Mouse (Mus musculus) CH12.LX (cell line): Measurements from ENCODE around the gene Tas1r1. TPM values are rescaled to one million over a fixed set of nuclear protein-coding genes. Genes with fewer than 3 reads are reported as not detected.
A peak's percentile ranks its signal among the peaks of the same experiment; 100 is the strongest.

Experiments used
- DNase-seq: peaks from one replicate; pipeline ENCODE4 v3.0.0-alpha.2; 2013; ENCODE audit errors: extremely low read depth
- H3K27ac ChIP-seq: 2 replicates; pipeline ENCODE4 v1.5.1; 2012; ENCODE audit warnings: low read depth, mild to moderate bottlenecking, control low read depth, moderate library complexity; ENCODE audit not compliant: insufficient read depth
- H3K27me3 ChIP-seq: replicated peaks from 2 replicates; pipeline ENCODE3; 2012; ENCODE audit warnings: inconsistent platforms
- H3K36me3 ChIP-seq, 2 experiments: replicated peaks in 1 of 2; 2 replicates each; pipeline versions ENCODE3 to v1.6.1; 2012; ENCODE audit warnings: inconsistent platforms in 1 of 2, low read length in 1 of 2, mild to moderate bottlenecking in 1 of 2, mixed read lengths in 1 of 2, moderate library complexity in 1 of 2; ENCODE audit not compliant: control insufficient read depth in 1 of 2, insufficient read depth in 1 of 2
- H3K4me1 ChIP-seq, 2 experiments: 2 replicates each; pipeline ENCODE4 v1.6.1; 2012; ENCODE audit warnings: inconsistent platforms in 1 of 2, moderate library complexity in 1 of 2; ENCODE audit not compliant: insufficient read depth in 2 of 2, control insufficient read depth in 1 of 2
- H3K4me2 ChIP-seq: 2 replicates; pipeline ENCODE4 v1.6.1; 2012; ENCODE audit warnings: low read depth, mild to moderate bottlenecking, control low read depth; ENCODE audit not compliant: poor library complexity, insufficient read depth, severe bottlenecking
- H3K4me3 ChIP-seq, 3 experiments: fragments of 150-350 bp in 1 of 3; sonication (generic) in 1 of 3; replicated peaks in 1 of 3; 2 replicates each; pipeline versions ENCODE3 to v1.5.1; 2011 to 2012; ENCODE audit warnings: low read depth in 2 of 3, low read length in 2 of 3, mild to moderate bottlenecking in 2 of 3, moderate library complexity in 2 of 3, control low read depth in 1 of 3, improper control_type of control experiment in 1 of 3, inconsistent platforms in 1 of 3, mixed read lengths in 1 of 3; ENCODE audit not compliant: poor library complexity in 1 of 3
- H3K79me2 ChIP-seq: replicated peaks from 2 replicates; pipeline ENCODE4 v1.6.1; 2012; ENCODE audit warnings: mild to moderate bottlenecking, moderate library complexity; ENCODE audit not compliant: control insufficient read depth, poor library complexity, insufficient read depth, severe bottlenecking; ENCODE audit errors: extremely low read depth
- H3K9ac ChIP-seq: 2 replicates; pipeline ENCODE4 v1.6.1; 2012; ENCODE audit warnings: low read depth, mild to moderate bottlenecking, control low read depth, moderate library complexity; ENCODE audit not compliant: insufficient read depth
- H3K9me3 ChIP-seq: replicated peaks from 2 replicates; pipeline ENCODE3; 2012; ENCODE audit warnings: low read length, inconsistent platforms, mixed read lengths
- BHLHE40 ChIP-seq: IDR thresholded peaks from 2 replicates; pipeline ENCODE4 v1.6.1; 2011; ENCODE audit warnings: mild to moderate bottlenecking, low read depth, low read length, improper control_type of control experiment
- CHD2 ChIP-seq: IDR thresholded peaks from 2 replicates; pipeline ENCODE4 v1.6.1; 2011; ENCODE audit warnings: low read length, improper control_type of control experiment
- ELF1 ChIP-seq: IDR thresholded peaks from 2 replicates; pipeline ENCODE4 v1.6.1; 2014; ENCODE audit warnings: low read depth, mild to moderate bottlenecking, inconsistent platforms, low read length, improper control_type of control experiment
- EP300 ChIP-seq: IDR thresholded peaks from 2 replicates; pipeline ENCODE4 v1.6.1; 2011; ENCODE audit warnings: low read length, improper control_type of control experiment
- GABPA ChIP-seq: IDR thresholded peaks from 2 replicates; pipeline ENCODE4 v1.6.1; 2012; ENCODE audit warnings: low read depth, low read length, improper control_type of control experiment, inconsistent platforms; ENCODE audit not compliant: insufficient replicate concordance
- HCFC1 ChIP-seq: IDR thresholded peaks from 2 replicates; pipeline ENCODE4 v1.6.1; 2012; ENCODE audit warnings: low read depth, mild to moderate bottlenecking, inconsistent platforms, low read length, improper control_type of control experiment
- JUN ChIP-seq: IDR thresholded peaks from 2 replicates; pipeline ENCODE4 v1.6.1; 2011; ENCODE audit warnings: low read depth, mild to moderate bottlenecking, low read length, improper control_type of control experiment, moderate library complexity; ENCODE audit not compliant: insufficient read depth
- KAT2A ChIP-seq: IDR thresholded peaks from 2 replicates; pipeline ENCODE4 v1.6.1; 2012; ENCODE audit warnings: low read length, improper control_type of control experiment, inconsistent platforms; ENCODE audit not compliant: insufficient replicate concordance
- MAFK ChIP-seq: IDR thresholded peaks from 2 replicates; pipeline ENCODE4 v1.6.1; 2011; ENCODE audit warnings: low read length, improper control_type of control experiment; ENCODE audit not compliant: insufficient replicate concordance
- MAX ChIP-seq: IDR thresholded peaks from 2 replicates; pipeline ENCODE4 v1.6.1; 2011; ENCODE audit warnings: low read length, improper control_type of control experiment
- MAZ ChIP-seq: IDR thresholded peaks from 2 replicates; pipeline ENCODE4 v1.6.1; 2012; ENCODE audit warnings: low read depth, mild to moderate bottlenecking, inconsistent platforms, low read length, improper control_type of control experiment, moderate library complexity
- MXI1 ChIP-seq: IDR thresholded peaks from 2 replicates; pipeline ENCODE4 v1.6.1; 2011; ENCODE audit warnings: mild to moderate bottlenecking, low read depth, low read length, improper control_type of control experiment
- MYC ChIP-seq: IDR thresholded peaks from 2 replicates; pipeline ENCODE4 v1.6.1; 2011; ENCODE audit warnings: low read depth, mild to moderate bottlenecking, improper control_type of control experiment, low read length
- NELFE ChIP-seq: IDR thresholded peaks from 2 replicates; pipeline ENCODE4 v1.6.1; 2011; ENCODE audit warnings: low read depth, low read length, improper control_type of control experiment
- NRF1 ChIP-seq: IDR thresholded peaks from 2 replicates; pipeline ENCODE4 v1.6.1; 2014; ENCODE audit warnings: low read depth, mild to moderate bottlenecking, inconsistent platforms, low read length, improper control_type of control experiment, moderate library complexity
- POLR2A ChIP-seq: IDR thresholded peaks from 2 replicates; pipeline ENCODE4 v1.6.1; 2011; ENCODE audit warnings: low read depth, mild to moderate bottlenecking, improper control_type of control experiment, low read length
- POLR2AphosphoS2 ChIP-seq: IDR thresholded peaks from 2 replicates; pipeline ENCODE4 v1.6.1; 2011; ENCODE audit warnings: low read depth, low read length, improper control_type of control experiment
- RAD21 ChIP-seq: IDR thresholded peaks from 2 replicates; pipeline ENCODE4 v1.6.1; 2011; ENCODE audit warnings: low read depth, mild to moderate bottlenecking, low read length, improper control_type of control experiment, moderate library complexity
- SIN3A ChIP-seq: IDR thresholded peaks from 2 replicates; pipeline ENCODE4 v1.6.1; 2012; ENCODE audit warnings: low read length, improper control_type of control experiment, inconsistent platforms
- TBP ChIP-seq: conservative IDR thresholded peaks from 2 replicates; pipeline ENCODE4 v1.6.1; 2011; ENCODE audit warnings: low read depth, low read length, improper control_type of control experiment
- USF1 ChIP-seq: IDR thresholded peaks from 2 replicates; pipeline ENCODE4 v1.6.1; 2014; ENCODE audit warnings: low read depth, mild to moderate bottlenecking, inconsistent platforms, low read length, improper control_type of control experiment
- dilution Hi-C: fragments of 300-500 bp; cut with MboI; formaldehyde crosslinking; loops from 2 replicates; pipeline ENCODE4 v1.14.3; 2020; ENCODE audit warnings: low sequenced_read_pairs; ENCODE audit not compliant: extremely low pct_unique_long_range_greater_than_20kb, extremely low pct_ligation_motif_present
- in situ Hi-C: fragments of 300-500 bp; cut with MboI; formaldehyde crosslinking; loops from 3 replicates; pipeline ENCODE4 v1.14.3; 2019; ENCODE audit warnings: low sequenced_read_pairs, low pct_ligation_motif_present, low pct_unique_long_range_greater_than_20kb, mixed read lengths
- polyA plus RNA-seq: library from polyadenylated mRNA; unstranded; fragments of >175 nt; gene quantifications from 2 replicates; pipeline ENCODE4 v1.2.1, GENCODE M21; 2012; ENCODE audit warnings: low read depth; ENCODE audit not compliant: insufficient read length
- total RNA-seq, 2 experiments: library from RNA; depleted of rRNA; stranded (reverse); fragments of 300-350 nt in 1 of 2; fragments of >200 nt in 1 of 2; gene quantifications; 2 replicates each; pipeline ENCODE4 v1.2.3; 2012 to 2014

Tas1r1 gene
- total and polyA plus RNA-seq, 3 experiments = 0.21 TPM; not detected in 2

DNA sequence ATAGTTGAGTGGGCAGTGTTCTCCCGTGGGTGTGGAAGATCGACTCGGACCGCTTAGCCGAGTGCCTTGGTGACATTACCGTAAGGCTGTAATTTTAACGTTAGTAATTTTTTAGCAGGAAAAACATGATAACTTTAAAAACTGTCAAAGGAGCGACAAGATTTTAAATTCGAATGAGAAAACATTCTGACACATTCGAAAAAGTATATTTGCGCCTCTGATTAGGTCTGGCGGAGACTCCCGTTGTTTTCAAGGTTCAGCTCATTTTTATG lies 41.5 kb downstream of the Tas1r1 start:
- Histone ChIP-seq H3K4me1 (peaks cover 6 to 15% of the 10 kb centered on the region in 2 experiments), H3K27me3 (peaks cover 15% of the 10 kb centered on the region), H3K79me2 (0 out of 2 replicates have a peak, but pooled peaks cover 4% of the 10 kb centered on the region), H3K9me3 (no peaks in the 10 kb centered on the region), H3K9ac (peak overlapping the region; percentile 88), H3K36me3 (peaks cover 7 to 16% of the 10 kb centered on the region in 2 experiments), H3K27ac (peak overlapping the region; percentile 40; the same call in 1 of the 2 replicates), H3K4me2 (peak overlapping the region; percentile 89), H3K4me3 (peak overlapping the region; percentile 66 to 95 (median 95))
- in situ Hi-C loops (no loop called here), dilution Hi-C loops (no loop called here)
- TF ChIP-seq NELFE (no peak), RAD21 (no peak), POLR2AphosphoS2 (no peak), EP300 (no peak), MAZ (no peak), ELF1 (no peak), POLR2A (no peak), HCFC1 (no peak)
- no peak for DNase-seq

DNA sequence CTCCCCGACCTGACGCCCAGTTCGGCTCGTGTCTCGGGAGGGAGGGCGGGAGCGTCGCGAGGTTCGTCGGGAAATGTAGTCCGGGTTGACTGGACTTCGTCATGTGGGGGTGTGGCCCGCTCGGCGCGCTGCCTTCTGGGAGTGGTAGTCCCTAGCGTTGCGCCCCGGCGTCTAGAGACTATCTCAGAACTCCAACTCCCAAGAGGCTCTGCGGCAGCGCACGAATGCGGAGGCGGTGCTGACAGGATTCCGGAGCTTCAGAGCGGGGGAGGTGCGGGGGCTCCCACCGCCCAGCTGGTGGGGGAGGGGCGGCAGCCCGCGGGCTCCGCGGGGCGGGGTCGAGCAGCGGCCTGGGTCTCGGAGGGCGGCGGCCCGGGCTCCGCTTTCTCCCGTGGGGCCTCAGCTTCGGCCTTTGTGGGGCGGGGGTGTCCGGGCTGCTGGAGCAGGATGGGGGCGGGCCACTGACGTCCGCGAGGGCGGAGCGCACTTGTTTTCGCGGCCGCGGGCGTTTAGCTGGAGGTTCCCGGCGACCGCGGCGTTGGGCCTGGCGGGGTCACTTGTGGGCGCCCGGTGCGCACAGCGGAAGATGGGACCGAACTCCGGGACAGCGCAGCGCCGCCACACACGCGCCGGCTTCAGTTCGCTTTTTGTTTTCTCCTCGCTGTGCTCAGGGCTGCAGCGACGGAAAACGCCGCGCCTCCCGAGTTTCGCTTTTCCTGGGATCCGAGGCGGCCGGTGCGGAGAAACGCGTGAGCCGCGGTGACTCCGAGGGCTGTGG lies 42.0 kb downstream of the Tas1r1 start, which contains the start of gene Phf13:
Phf13 (minus strand) TSS at position 86 of the 778 bp plus-strand sequence.
- dilution Hi-C loops = no loop called here
- DNase-seq = peak; percentile 99

More for the DNA sequence above, 42.0 kb downstream of the Tas1r1 start, which contains the start of gene Phf13:
- in situ Hi-C loops = no loop called here
- Histone ChIP-seq H3K9ac (peak within 1 kb of the TSS; percentile 88), H3K79me2 (0 out of 2 replicates have a peak, but pooled peaks cover 4% of the 10 kb centered on the region), H3K4me1 (peaks cover 6 to 15% of the 10 kb centered on the region in 2 experiments), H3K4me2 (peak within 1 kb of the TSS; percentile 89), H3K9me3 (no peaks in the 10 kb centered on the region), H3K27me3 (peaks cover 15% of the 10 kb centered on the region), H3K4me3 (peak within 1 kb of the TSS; percentile 81 to 98 (median 95)), H3K36me3 (peaks cover 12 to 21% of the 10 kb centered on the region in 2 experiments), H3K27ac (peak within 1 kb of the TSS; percentile 40; the same call in 1 of the 2 replicates)
- 0 out of 2 replicates have a peak, but pooled peaks have one; percentile 23 for TF ChIP-seq MAX
- peak; percentile 98 for TF ChIP-seq KAT2A
- peak; percentile 44; the same call in 1 of the 2 replicates for TF ChIP-seq MXI1
- TF ChIP-seq MAZ = peak; percentile 77; the same call in 1 of the 2 replicates
- peak; percentile 91 for TF ChIP-seq CHD2
- peak; percentile 34; the same call in 1 of the 2 replicates for TF ChIP-seq USF1
- peak; percentile 42; the same call in 1 of the 2 replicates for TF ChIP-seq POLR2A
- peak; percentile 53; the same call in 1 of the 2 replicates for TF ChIP-seq MYC
- TF ChIP-seq TBP = 0 out of 2 replicates have a peak, but pooled peaks have one; percentile 24
- TF ChIP-seq RAD21 = no peak
- TF ChIP-seq NRF1 = peak; percentile 19; the same call in 1 of the 2 replicates
- peak; percentile 60 for TF ChIP-seq SIN3A
- peak; percentile 93 for TF ChIP-seq HCFC1
- TF ChIP-seq BHLHE40 = peak; percentile 43; the same call in 1 of the 2 replicates
- no peak; the same call in 1 of the 2 replicates for TF ChIP-seq NELFE
- peak; percentile 87; the same call in 1 of the 2 replicates for TF ChIP-seq GABPA
- peak; percentile 83 for TF ChIP-seq ELF1
- no peak for TF ChIP-seq JUN
- no peak for TF ChIP-seq MAFK
